Mouse (Mus musculus): ENCODE measurements around the gene Nyap1. TPM values are rescaled to one million over a fixed set of nuclear protein-coding genes. Genes with fewer than 3 reads are reported as not detected.

Nyap1 gene
- polyA plus RNA-seq, 1 experiment from 2014 or later: 1.1 TPM

- Histone ChIP-seq H3K4me3 (ENCODE audit: low read length) (no peak overlapping the region), H3K27ac (ENCODE audit: low read depth, low read length) (no peak overlapping the region), H3K9me3 (ENCODE audit: control insufficient read depth, low read length) (no peaks in the 10 kb centered on the region), H3K4me1 (ENCODE audit: control insufficient read depth, insufficient read depth, low read length) (no peaks in the 10 kb centered on the region), H3K27me3 (ENCODE audit: control insufficient read depth, insufficient read depth, low read length) (no peaks in the 10 kb centered on the region), H3K4me2 (replicated peaks; ENCODE audit: low read depth, low read length) (no peak overlapping the region), H3K36me3 (ENCODE audit: control insufficient read depth, insufficient read depth, low read length) (no peaks in the 10 kb centered on the region), H3K9ac (ENCODE audit: low read depth, low read length) (no peak overlapping the region)
- no peak for ATAC-seq (ENCODE audit: low FRiP score, low TSS enrichment)
- 81% methylated on average over 4 of the region's 4 CpGs for WGBS
These were observed 45.5 kb downstream of the Nyap1 start for GRCm38 (mm10) chr5:137695930-137696329.

GRCm38 (mm10) chr5:137694796-137695195 is 46.6 kb downstream of the Nyap1 start:
- no peaks in the 10 kb centered on the region for H3K27me3 ChIP-seq (ENCODE audit: control insufficient read depth, insufficient read depth, low read length)
- no peaks in the 10 kb centered on the region for H3K36me3 ChIP-seq (ENCODE audit: control insufficient read depth, insufficient read depth, low read length)
- no peak overlapping the region for H3K4me2 ChIP-seq (replicated peaks; ENCODE audit: low read depth, low read length)
- H3K4me3 ChIP-seq (ENCODE audit: low read length): no peak overlapping the region
- H3K4me1 ChIP-seq (ENCODE audit: control insufficient read depth, insufficient read depth, low read length): no peaks in the 10 kb centered on the region
- no peaks in the 10 kb centered on the region for H3K9me3 ChIP-seq (ENCODE audit: control insufficient read depth, low read length)
- WGBS: 86% methylated on average over 3 of the region's 3 CpGs
- H3K27ac ChIP-seq (ENCODE audit: low read depth, low read length): no peak overlapping the region
- ATAC-seq (ENCODE audit: low FRiP score, low TSS enrichment): no peak
- no peak overlapping the region for H3K9ac ChIP-seq (ENCODE audit: low read depth, low read length)

GRCm38 (mm10) chr5:137691881-137692280 is 49.5 kb downstream of the Nyap1 start:
- Histone ChIP-seq H3K4me2 (replicated peaks; ENCODE audit: low read depth, low read length) (no peak overlapping the region), H3K36me3 (ENCODE audit: control insufficient read depth, insufficient read depth, low read length) (no peaks in the 10 kb centered on the region), H3K4me3 (ENCODE audit: low read length) (no peak overlapping the region), H3K4me1 (ENCODE audit: control insufficient read depth, insufficient read depth, low read length) (no peaks in the 10 kb centered on the region), H3K9me3 (ENCODE audit: control insufficient read depth, low read length) (no peaks in the 10 kb centered on the region), H3K27me3 (ENCODE audit: control insufficient read depth, insufficient read depth, low read length) (no peaks in the 10 kb centered on the region), H3K9ac (ENCODE audit: low read depth, low read length) (no peak overlapping the region), H3K27ac (ENCODE audit: low read depth, low read length) (no peak overlapping the region)
- WGBS: 68% methylated on average over 1 of the region's 1 CpGs
- no peak for ATAC-seq (ENCODE audit: low FRiP score, low TSS enrichment)

- H3K27ac ChIP-seq (ENCODE audit: low read depth, low read length): no peak overlapping the region
- ATAC-seq (ENCODE audit: low FRiP score, low TSS enrichment): no peak
- no peaks in the 10 kb centered on the region for H3K36me3 ChIP-seq (ENCODE audit: control insufficient read depth, insufficient read depth, low read length)
- 40% methylated on average over 9 of the region's 9 CpGs for WGBS
- H3K9ac ChIP-seq (ENCODE audit: low read depth, low read length): no peak overlapping the region
- no peaks in the 10 kb centered on the region for H3K9me3 ChIP-seq (ENCODE audit: control insufficient read depth, low read length)
- no peak overlapping the region for H3K4me3 ChIP-seq (ENCODE audit: low read length)
- no peak overlapping the region for H3K4me2 ChIP-seq (replicated peaks; ENCODE audit: low read depth, low read length)
- H3K27me3 ChIP-seq (ENCODE audit: control insufficient read depth, insufficient read depth, low read length): no peaks in the 10 kb centered on the region
- H3K4me1 ChIP-seq (ENCODE audit: control insufficient read depth, insufficient read depth, low read length): no peaks in the 10 kb centered on the region
These were observed 50.9 kb downstream of the Nyap1 start for GRCm38 (mm10) chr5:137690531-137690930.

GRCm38 (mm10) chr5:137689974-137690373 is 51.4 kb downstream of the Nyap1 start:
- ATAC-seq (ENCODE audit: low FRiP score, low TSS enrichment): no peak
- 85% methylated on average over 3 of the region's 3 CpGs for WGBS
- no peak overlapping the region for H3K27ac ChIP-seq (ENCODE audit: low read depth, low read length)
- H3K4me2 ChIP-seq (replicated peaks; ENCODE audit: low read depth, low read length): no peak overlapping the region
- no peaks in the 10 kb centered on the region for H3K4me1 ChIP-seq (ENCODE audit: control insufficient read depth, insufficient read depth, low read length)
- no peak overlapping the region for H3K4me3 ChIP-seq (ENCODE audit: low read length)
- no peaks in the 10 kb centered on the region for H3K9me3 ChIP-seq (ENCODE audit: control insufficient read depth, low read length)
- H3K36me3 ChIP-seq (ENCODE audit: control insufficient read depth, insufficient read depth, low read length): no peaks in the 10 kb centered on the region
- H3K27me3 ChIP-seq (ENCODE audit: control insufficient read depth, insufficient read depth, low read length): no peaks in the 10 kb centered on the region
- H3K9ac ChIP-seq (ENCODE audit: low read depth, low read length): no peak overlapping the region

- Histone ChIP-seq H3K9ac (ENCODE audit: low read depth, low read length) (no peak overlapping the region), H3K9me3 (ENCODE audit: control insufficient read depth, low read length) (no peaks in the 10 kb centered on the region), H3K36me3 (ENCODE audit: control insufficient read depth, insufficient read depth, low read length) (no peaks in the 10 kb centered on the region), H3K4me1 (ENCODE audit: control insufficient read depth, insufficient read depth, low read length) (peaks cover 11% of the 10 kb centered on the region), H3K4me2 (replicated peaks; ENCODE audit: low read depth, low read length) (no peak overlapping the region), H3K27me3 (ENCODE audit: control insufficient read depth, insufficient read depth, low read length) (no peaks in the 10 kb centered on the region), H3K4me3 (ENCODE audit: low read length) (no peak overlapping the region), H3K27ac (ENCODE audit: low read depth, low read length) (no peak overlapping the region)
- no peak for ATAC-seq (ENCODE audit: low FRiP score, low TSS enrichment)
- 81% methylated on average over 6 of the region's 6 CpGs for WGBS
These were observed 55.1 kb downstream of the Nyap1 start for GRCm38 (mm10) chr5:137686127-137686790.

- no peak for ATAC-seq (ENCODE audit: low FRiP score, low TSS enrichment)
- 92% methylated on average over 3 of the region's 3 CpGs for WGBS
- Histone ChIP-seq H3K9me3 (ENCODE audit: control insufficient read depth, low read length) (no peaks in the 10 kb centered on the region), H3K27ac (ENCODE audit: low read depth, low read length) (no peak overlapping the region), H3K4me2 (replicated peaks; ENCODE audit: low read depth, low read length) (no peak overlapping the region), H3K27me3 (ENCODE audit: control insufficient read depth, insufficient read depth, low read length) (no peaks in the 10 kb centered on the region), H3K9ac (ENCODE audit: low read depth, low read length) (no peak overlapping the region), H3K4me1 (ENCODE audit: control insufficient read depth, insufficient read depth, low read length) (peaks cover 11% of the 10 kb centered on the region), H3K4me3 (ENCODE audit: low read length) (no peak overlapping the region), H3K36me3 (ENCODE audit: control insufficient read depth, insufficient read depth, low read length) (no peaks in the 10 kb centered on the region)
These were observed 55.8 kb downstream of the Nyap1 start for GRCm38 (mm10) chr5:137685653-137686052.

GRCm38 (mm10) chr5:137684294-137685123 is 56.9 kb downstream of the Nyap1 start, which contains the start of gene Agfg2:
Gene Agfg2, minus strand, starts transcription at chr5:137684726.
- Histone ChIP-seq H3K4me1 (ENCODE audit: control insufficient read depth, insufficient read depth, low read length) (peaks cover 11% of the 10 kb centered on the region), H3K9me3 (ENCODE audit: control insufficient read depth, low read length) (no peaks in the 10 kb centered on the region), H3K36me3 (ENCODE audit: control insufficient read depth, insufficient read depth, low read length) (no peaks in the 10 kb centered on the region), H3K4me2 (replicated peaks; ENCODE audit: low read depth, low read length) (peak within 1 kb of the TSS; percentile 87), H3K27me3 (ENCODE audit: control insufficient read depth, insufficient read depth, low read length) (no peaks in the 10 kb centered on the region), H3K4me3 (ENCODE audit: low read length) (peak within 1 kb of the TSS; percentile 74), H3K9ac (ENCODE audit: low read depth, low read length) (peak within 1 kb of the TSS; percentile 62), H3K27ac (ENCODE audit: low read depth, low read length) (peak within 1 kb of the TSS; percentile 44; the same call in 1 of the 2 replicates)
- under 1% methylated on average over 62 of the region's 62 CpGs for WGBS
- ATAC-seq (ENCODE audit: low FRiP score, low TSS enrichment): peak; percentile 97
